Mouse (Mus musculus) erythroblast, embryonic 14.5 days (primary cell): ENCODE measurements around the gene Grxcr1.

ENCODE experiments used
- GATA1 ChIP-seq: IDR thresholded peaks from 2 replicates; pipeline ENCODE4 v1.6.1; 2012; ENCODE audit warnings: low read length, inconsistent platforms, mixed read lengths
- TAL1 ChIP-seq: IDR thresholded peaks from 3 replicates; pipeline ENCODE4 v1.6.1; 2012; ENCODE audit warnings: low read length, inconsistent platforms, mixed read lengths

DNA sequence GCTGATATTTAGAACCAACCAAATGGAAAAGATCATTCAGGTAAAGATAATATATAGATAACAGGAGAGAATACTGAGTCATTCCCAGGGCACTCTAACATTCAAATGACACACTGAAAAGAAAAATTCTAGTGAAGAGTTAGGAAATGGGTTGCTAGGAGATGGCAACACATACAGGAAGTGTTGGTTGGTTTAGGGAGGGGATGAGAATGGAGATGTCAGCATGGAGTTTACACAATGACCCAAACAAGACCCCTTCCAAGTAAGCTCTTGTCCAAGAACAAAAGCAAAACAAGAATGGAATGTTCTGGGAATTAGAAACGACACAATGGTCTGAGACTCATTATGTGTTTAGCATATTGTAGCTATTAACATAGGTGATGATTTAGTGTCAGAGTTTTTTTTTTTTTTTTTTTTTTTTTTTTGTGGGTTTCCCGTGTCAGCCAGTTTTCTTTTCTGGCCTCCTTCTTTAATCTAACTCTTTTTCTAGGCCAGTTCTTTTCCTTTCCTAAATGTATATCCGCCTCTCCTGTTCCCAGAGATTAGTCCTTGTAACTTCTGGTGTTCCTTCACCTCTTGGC lies 49.6 kb upstream of the Grxcr1 start:
- no peak for TF ChIP-seq TAL1
- no peak for TF ChIP-seq GATA1
